Mouse (Mus musculus) hindbrain, embryonic 14.5 days (tissue): ENCODE data around the gene St8sia1. TPM values are rescaled to one million over a fixed set of nuclear protein-coding genes. Genes with fewer than 3 reads are reported as not detected.

Experiments
- ATAC-seq: fragments of 200-750 bp; cut with Nextera tagmentation; 2 replicates; pipeline ENCODE4 v1.8.0; 2017; ENCODE audit warnings: moderate number of reproducible peaks, mild to moderate bottlenecking, moderate TSS enrichment, moderate library complexity; ENCODE audit not compliant: low FRiP score
- DNase-seq: peaks from one replicate; pipeline ENCODE4 v3.0.0-alpha.2; 2015; ENCODE audit warnings: low spot score
- H3K27ac ChIP-seq: fragments of 300-500 bp; sonication (generic); 2 replicates; pipeline ENCODE4 v1.5.1; 2014; ENCODE audit warnings: mild to moderate bottlenecking, moderate library complexity
- H3K27me3 ChIP-seq: fragments of 300-500 bp; sonication (generic); 2 replicates; pipeline ENCODE4 v1.6.1; 2014; ENCODE audit warnings: mild to moderate bottlenecking, low read length, mixed read lengths; ENCODE audit not compliant: control insufficient read depth, insufficient read depth
- H3K36me3 ChIP-seq: fragments of 300-500 bp; sonication (generic); replicated peaks from 2 replicates; pipeline ENCODE4 v1.6.1; 2014; ENCODE audit not compliant: control insufficient read depth, insufficient read depth
- H3K4me1 ChIP-seq: fragments of 300-500 bp; sonication (generic); replicated peaks from 2 replicates; pipeline ENCODE4 v1.6.1; 2014; ENCODE audit warnings: antibody characterized with exemption, low read length, mixed read lengths; ENCODE audit not compliant: control insufficient read depth, insufficient read depth
- H3K4me2 ChIP-seq: fragments of 300-500 bp; sonication (generic); replicated peaks from 2 replicates; pipeline ENCODE4 v1.6.1; 2014; ENCODE audit warnings: mild to moderate bottlenecking, moderate library complexity
- H3K4me3 ChIP-seq: fragments of 300-500 bp; sonication (generic); replicated peaks from 2 replicates; pipeline ENCODE4 v1.5.1; 2014; ENCODE audit warnings: mild to moderate bottlenecking, low read length
- H3K9ac ChIP-seq: fragments of 300-500 bp; sonication (generic); 2 replicates; pipeline ENCODE4 v1.6.1; 2014
- H3K9me3 ChIP-seq: fragments of 300-500 bp; sonication (generic); 2 replicates; pipeline ENCODE4 v1.6.1; 2016; ENCODE audit warnings: low read length; ENCODE audit not compliant: control insufficient read depth
- WGBS: fragments of 180-500 bp; shearing (Covaris S2); extraction: QIAGEN DNeasy Blood & Tissue Kit; methylation state at CpG from one replicate; pipeline ENCODE4 v1.1.7; 2014; 5-methylcytosine and 5-hydroxymethylcytosine counted together
- polyA plus RNA-seq: library from polyadenylated mRNA; unstranded; fragments of >200 nt; fragmentation: Nextera tagmentation; extraction: Ambion mirVana; gene quantifications from 2 replicates; pipeline ENCODE4 v1.2.1, GENCODE M21; 2014

Gene St8sia1
- polyA plus RNA-seq, 1 experiment from 2014 or later, result 6.1 TPM

GRCm38 (mm10) chr6:142814011-142814410, 150.2 kb downstream of the St8sia1 start:
- 66% methylated on average over 10 of the region's 10 CpGs for WGBS
- Histone ChIP-seq H3K36me3 (no peaks in the 10 kb centered on the region), H3K4me2 (peak overlapping the region; percentile 54), H3K27me3 (no peaks in the 10 kb centered on the region), H3K27ac (no peak overlapping the region), H3K9me3 (no peaks in the 10 kb centered on the region), H3K4me1 (peaks cover 10% of the 10 kb centered on the region; the same call in 1 of the 2 replicates), H3K9ac (no peak overlapping the region), H3K4me3 (no peak overlapping the region)
- DNase-seq (no peak), ATAC-seq (no peak)

GRCm38 (mm10) chr6:142812969-142813368, 151.3 kb downstream of the St8sia1 start:
- H3K36me3 ChIP-seq, result no peaks in the 10 kb centered on the region
- no peaks in the 10 kb centered on the region for H3K9me3 ChIP-seq
- 42% methylated on average over 5 of the region's 5 CpGs for WGBS
- no peak for DNase-seq
- no peak for ATAC-seq
- no peak overlapping the region for H3K4me2 ChIP-seq
- peaks cover 10% of the 10 kb centered on the region; the same call in 1 of the 2 replicates for H3K4me1 ChIP-seq
- H3K4me3 ChIP-seq, result no peak overlapping the region
- no peaks in the 10 kb centered on the region for H3K27me3 ChIP-seq
- H3K27ac ChIP-seq, result no peak overlapping the region
- no peak overlapping the region for H3K9ac ChIP-seq

- 72% methylated on average over 6 of the region's 6 CpGs for WGBS
- no peak for ATAC-seq
- no peaks in the 10 kb centered on the region for H3K36me3 ChIP-seq
Observed at GRCm38 (mm10) chr6:142810239-142810638, 154.0 kb downstream of the St8sia1 start.

GRCm38 (mm10) chr6:142809373-142810098, 154.7 kb downstream of the St8sia1 start:
- DNase-seq, result no peak

More at GRCm38 (mm10) chr6:142810239-142810638, 154.0 kb downstream of the St8sia1 start:
- no peaks in the 10 kb centered on the region for H3K27me3 ChIP-seq
- no peak overlapping the region for H3K9ac ChIP-seq
- H3K27ac ChIP-seq, result no peak overlapping the region
- no peak for DNase-seq
- H3K4me2 ChIP-seq, result no peak overlapping the region
- no peak overlapping the region for H3K4me3 ChIP-seq
- no peaks in the 10 kb centered on the region for H3K9me3 ChIP-seq
- peaks cover 10% of the 10 kb centered on the region; the same call in 1 of the 2 replicates for H3K4me1 ChIP-seq

GRCm38 (mm10) chr6:142806326-142806725, 157.9 kb downstream of the St8sia1 start:
- ATAC-seq (no peak), DNase-seq (no peak)
- 85% methylated on average over 4 of the region's 4 CpGs for WGBS

More at GRCm38 (mm10) chr6:142809373-142810098, 154.7 kb downstream of the St8sia1 start:
- Histone ChIP-seq H3K27me3 (no peaks in the 10 kb centered on the region), H3K9ac (no peak overlapping the region), H3K36me3 (no peaks in the 10 kb centered on the region), H3K4me2 (no peak overlapping the region), H3K4me3 (no peak overlapping the region), H3K9me3 (no peaks in the 10 kb centered on the region), H3K27ac (no peak overlapping the region), H3K4me1 (peaks cover 10% of the 10 kb centered on the region; the same call in 1 of the 2 replicates)
- 58% methylated on average over 6 of the region's 6 CpGs for WGBS
- ATAC-seq, result no peak

GRCm38 (mm10) chr6:142804402-142804801, 159.8 kb downstream of the St8sia1 start, which contains the start of gene Sult6b2:
Gene Sult6b2 (minus strand): TSS chr6:142804502.
- H3K36me3 ChIP-seq, result no peaks in the 10 kb centered on the region
- H3K9ac ChIP-seq, result no peak within 1 kb of the TSS
- ATAC-seq (no peak), DNase-seq (no peak)
- no peak within 1 kb of the TSS for H3K4me3 ChIP-seq
- no peaks in the 10 kb centered on the region for H3K27me3 ChIP-seq
- H3K4me2 ChIP-seq, result no peak within 1 kb of the TSS
- no peaks in the 10 kb centered on the region for H3K4me1 ChIP-seq
- H3K27ac ChIP-seq, result no peak within 1 kb of the TSS
- H3K9me3 ChIP-seq, result no peaks in the 10 kb centered on the region

More at GRCm38 (mm10) chr6:142806326-142806725, 157.9 kb downstream of the St8sia1 start:
- Histone ChIP-seq H3K27ac (no peak overlapping the region), H3K27me3 (no peaks in the 10 kb centered on the region), H3K36me3 (no peaks in the 10 kb centered on the region), H3K9me3 (no peaks in the 10 kb centered on the region), H3K9ac (no peak overlapping the region), H3K4me1 (no peaks in the 10 kb centered on the region), H3K4me3 (no peak overlapping the region), H3K4me2 (no peak overlapping the region)

GRCm38 (mm10) chr6:142802617-142803525, 161.4 kb downstream of the St8sia1 start:
- Histone ChIP-seq H3K4me3 (no peak overlapping the region), H3K27ac (no peak overlapping the region), H3K27me3 (no peaks in the 10 kb centered on the region), H3K9me3 (no peaks in the 10 kb centered on the region), H3K9ac (no peak overlapping the region), H3K36me3 (no peaks in the 10 kb centered on the region), H3K4me1 (no peaks in the 10 kb centered on the region), H3K4me2 (no peak overlapping the region)
- WGBS, result 51% methylated on average over 11 of the region's 11 CpGs
- no peak for ATAC-seq
- DNase-seq, result no peak

GRCm38 (mm10) chr6:142801687-142802086, 162.6 kb downstream of the St8sia1 start:
- no peak overlapping the region for H3K9ac ChIP-seq
- H3K4me2 ChIP-seq, result no peak overlapping the region
- no peak for ATAC-seq
- no peak for DNase-seq
- H3K27me3 ChIP-seq, result no peaks in the 10 kb centered on the region
- WGBS, result 81% methylated on average over 5 of the region's 5 CpGs
- no peaks in the 10 kb centered on the region for H3K4me1 ChIP-seq
- no peak overlapping the region for H3K27ac ChIP-seq
- no peaks in the 10 kb centered on the region for H3K36me3 ChIP-seq
- H3K9me3 ChIP-seq, result no peaks in the 10 kb centered on the region
- H3K4me3 ChIP-seq, result no peak overlapping the region

- no peaks in the 10 kb centered on the region for H3K27me3 ChIP-seq
- no peak overlapping the region for H3K4me2 ChIP-seq
- no peak overlapping the region for H3K9ac ChIP-seq
- no peaks in the 10 kb centered on the region for H3K36me3 ChIP-seq
- DNase-seq, result no peak
- no peaks in the 10 kb centered on the region for H3K4me1 ChIP-seq
- 79% methylated on average over 7 of the region's 7 CpGs for WGBS
- no peak overlapping the region for H3K4me3 ChIP-seq
- peak; percentile 51; the same call in 1 of the 2 replicates for ATAC-seq
- H3K27ac ChIP-seq, result no peak overlapping the region
- H3K9me3 ChIP-seq, result no peaks in the 10 kb centered on the region
Observed at GRCm38 (mm10) chr6:142799704-142800374, 164.4 kb downstream of the St8sia1 start.
